ENCODE assay signal across 19 mouse cellular contexts in genomic region chr16:84989476-84989875, GRCm38 (mm10).
DNase-seq lines count a peak whose midpoint lies in the region; ATAC-seq and TF ChIP-seq lines count a peak whose summit lies in the region.
"Had no signal": no experiment of that assay in that cellular context is flagged by ENCODE, and none has a peak within 500 bp of the region (broad histone marks: within the 10 kb centered on the region; RNA-seq: fewer than 3 reads in every experiment).

No protein-coding gene starts in this region.

- no peaks in the 10 kb centered on the region for H3K9me3 ChIP-seq in heart, embryonic 11.5 days (replicated peaks; ENCODE audit: control insufficient read depth, low read length)
- H3K9me3 ChIP-seq in hindbrain, embryonic 14.5 days (ENCODE audit: control insufficient read depth, low read length), result no peaks in the 10 kb centered on the region
- H3K9me3 ChIP-seq in hindbrain, postnatal 0 days (ENCODE audit: low read length), result no peaks in the 10 kb centered on the region
- no peaks in the 10 kb centered on the region for H3K9me3 ChIP-seq in forebrain, embryonic 15.5 days
- H3K9me3 ChIP-seq: embryonic facial prominence, embryonic 15.5 days; limb, embryonic 15.5 days; liver, embryonic 15.5 days; midbrain, embryonic 13.5 days had no signal

- intact Hi-C loops in heart, postnatal 10 days (cut with DNase I), result no loop called here

- DNase-seq in heart, postnatal 10 days, result no peak
- no peak for DNase-seq in hindbrain, embryonic 14.5 days (ENCODE audit: low spot score)
- no peak for DNase-seq in hindbrain, postnatal 0 days (ENCODE audit: low spot score)
- DNase-seq in brain, adult 2 months (ENCODE audit: low read depth, low spot score), result peak; percentile 58
- DNase-seq in cerebellum, adult 11 months, result no peak
- DNase-seq in cerebellum, adult 8-10 months, result no peak
- DNase-seq: adrenal gland, postnatal 36 days; cerebellum, postnatal 25 days; gastrocnemius, postnatal 36 days; kidney, adult 18-20 months; retina, postnatal 1 day; thymus, adult 2 months had no signal

- H3K4me3 ChIP-seq in heart, embryonic 11.5 days (ENCODE audit: low read depth, low read length), result no peak overlapping the region
- no peak overlapping the region for H3K4me3 ChIP-seq in hindbrain, embryonic 14.5 days (replicated peaks; ENCODE audit: low read length)
- no peak overlapping the region for H3K4me3 ChIP-seq in hindbrain, postnatal 0 days (ENCODE audit: low read length)
- H3K4me3 ChIP-seq in forebrain, embryonic 15.5 days, result no peak overlapping the region
- H3K4me3 ChIP-seq: embryonic facial prominence, embryonic 15.5 days; limb, embryonic 15.5 days; liver, embryonic 15.5 days; midbrain, embryonic 13.5 days had no signal

- no peak for TF ChIP-seq CTCF in hindbrain, postnatal 0 days (IDR thresholded peaks at IDR 0.05; ENCODE audit: low read depth)

- H3K36me3 ChIP-seq in heart, embryonic 11.5 days (ENCODE audit: control insufficient read depth, insufficient read depth, low read length), result 0 out of 2 replicates have a peak, but pooled peaks cover 7% of the 10 kb centered on the region
- peaks cover 32% of the 10 kb centered on the region for H3K36me3 ChIP-seq in hindbrain, embryonic 14.5 days (replicated peaks; ENCODE audit: control insufficient read depth, insufficient read depth)
- H3K36me3 ChIP-seq in hindbrain, postnatal 0 days (ENCODE audit: insufficient read depth, low read length), result peaks cover 6% of the 10 kb centered on the region; the same call in 1 of the 2 replicates
- H3K36me3 ChIP-seq in forebrain, embryonic 15.5 days, result peaks cover 14% of the 10 kb centered on the region; the same call in 1 of the 2 replicates
- H3K36me3 ChIP-seq: liver, embryonic 15.5 days had no signal

- no peaks in the 10 kb centered on the region for H3K27me3 ChIP-seq in heart, embryonic 11.5 days (ENCODE audit: control insufficient read depth, insufficient read depth, low read length)
- no peaks in the 10 kb centered on the region for H3K27me3 ChIP-seq in hindbrain, embryonic 14.5 days (ENCODE audit: control insufficient read depth, insufficient read depth, low read length)
- no peaks in the 10 kb centered on the region for H3K27me3 ChIP-seq in hindbrain, postnatal 0 days (ENCODE audit: insufficient read depth, low read length)
- no peaks in the 10 kb centered on the region for H3K27me3 ChIP-seq in forebrain, embryonic 15.5 days
- H3K27me3 ChIP-seq: embryonic facial prominence, embryonic 15.5 days; limb, embryonic 15.5 days; liver, embryonic 15.5 days; midbrain, embryonic 13.5 days had no signal

- H3K4me2 ChIP-seq in heart, embryonic 11.5 days, result no peak overlapping the region
- H3K4me2 ChIP-seq in hindbrain, embryonic 14.5 days (replicated peaks), result no peak overlapping the region
- H3K4me2 ChIP-seq in hindbrain, postnatal 0 days (ENCODE audit: low read depth, low read length), result no peak overlapping the region
- H3K4me2 ChIP-seq in forebrain, embryonic 15.5 days (replicated peaks), result no peak overlapping the region
- H3K4me2 ChIP-seq: embryonic facial prominence, embryonic 15.5 days; limb, embryonic 15.5 days; liver, embryonic 15.5 days; midbrain, embryonic 13.5 days had no signal

- 88% methylated on average over 10 of the region's 10 CpGs for WGBS in heart, embryonic 11.5 days (ENCODE audit: insufficient replicate concordance)
- 63% methylated on average over 10 of the region's 10 CpGs for WGBS in hindbrain, embryonic 14.5 days
- WGBS in hindbrain, postnatal 0 days, result 67% methylated on average over 10 of the region's 10 CpGs
- 22% methylated on average over 10 of the region's 10 CpGs for WGBS in forebrain, embryonic 15.5 days

- peaks cover 7% of the 10 kb centered on the region; the same call in 1 of the 2 replicates for H3K4me1 ChIP-seq in heart, embryonic 11.5 days (ENCODE audit: control insufficient read depth, insufficient read depth, low read length)
- no peaks in the 10 kb centered on the region for H3K4me1 ChIP-seq in hindbrain, embryonic 14.5 days (replicated peaks; ENCODE audit: control insufficient read depth, insufficient read depth, low read length)
- H3K4me1 ChIP-seq in hindbrain, postnatal 0 days (ENCODE audit: insufficient read depth, low read length), result no peaks in the 10 kb centered on the region
- H3K4me1 ChIP-seq in forebrain, embryonic 15.5 days, result peaks cover 9% of the 10 kb centered on the region
- H3K4me1 ChIP-seq: embryonic facial prominence, embryonic 15.5 days; limb, embryonic 15.5 days; liver, embryonic 15.5 days had no signal

- no peak overlapping the region for H3K9ac ChIP-seq in heart, embryonic 11.5 days (ENCODE audit: low read depth, low read length)
- no peak overlapping the region for H3K9ac ChIP-seq in hindbrain, embryonic 14.5 days
- H3K9ac ChIP-seq in hindbrain, postnatal 0 days (replicated peaks; ENCODE audit: low read length), result no peak overlapping the region
- H3K9ac ChIP-seq in forebrain, embryonic 15.5 days (replicated peaks), result no peak overlapping the region
- H3K9ac ChIP-seq: embryonic facial prominence, embryonic 15.5 days; limb, embryonic 15.5 days; liver, embryonic 15.5 days; midbrain, embryonic 13.5 days had no signal

- no peak for ATAC-seq in heart, embryonic 11.5 days (replicated peaks; ENCODE audit: insufficient number of reproducible peaks, low FRiP score, low TSS enrichment)
- ATAC-seq in hindbrain, embryonic 14.5 days (ENCODE audit: low FRiP score), result peak; percentile 61
- no peak for ATAC-seq in hindbrain, postnatal 0 days
- ATAC-seq in forebrain, embryonic 15.5 days (replicated peaks), result 0 out of 2 replicates have a peak, but pooled peaks have one; percentile 28
- ATAC-seq: midbrain, embryonic 13.5 days had no signal

- H3K27ac ChIP-seq in heart, embryonic 11.5 days (ENCODE audit: low read depth, low read length), result peak overlapping the region; percentile 32; the same call in 1 of the 2 replicates
- H3K27ac ChIP-seq in hindbrain, embryonic 14.5 days, result no peak overlapping the region
- no peak overlapping the region for H3K27ac ChIP-seq in hindbrain, postnatal 0 days
- no peak overlapping the region for H3K27ac ChIP-seq in forebrain, embryonic 15.5 days (replicated peaks)
- H3K27ac ChIP-seq: embryonic facial prominence, embryonic 15.5 days; kidney, postnatal 0 days; limb, embryonic 15.5 days; liver, embryonic 15.5 days had no signal

Comparison
In these comparisons a context has a peak if more than half of its experiments do, and no peak if none do; other contexts are left out.
1. ATAC-seq: peak in hindbrain, embryonic 14.5 days (single experiment) and forebrain, embryonic 15.5 days (single experiment); none in heart, embryonic 11.5 days (single experiment) and hindbrain, postnatal 0 days (single experiment).